ENCODE assay signal across 9 mouse cellular contexts in genomic region chr16:17529981-17530586, GRCm38 (mm10). TPM values are rescaled to one million over a fixed set of nuclear protein-coding genes. Genes with fewer than 3 reads are reported as not detected.
A peak's percentile ranks its signal among the peaks of the same experiment; 100 is the strongest.
DNase-seq lines count a peak whose midpoint lies in the region; ATAC-seq and TF ChIP-seq lines count a peak whose summit lies in the region.
"Had no signal": no experiment of that assay in that cellular context is flagged by ENCODE, and none has a peak within 500 bp of the region (broad histone marks: within the 10 kb centered on the region; RNA-seq: fewer than 3 reads in every experiment).

No protein-coding gene starts in this region.

- H3K27ac ChIP-seq in heart, embryonic 11.5 days (ENCODE audit: low read depth, low read length): peak overlapping the region; percentile 92
- H3K27ac ChIP-seq in bone marrow, adult 2 months (ENCODE audit: control insufficient read depth, insufficient read depth, low read depth, low read length, poor library complexity): peak overlapping the region; percentile 93
- H3K27ac ChIP-seq in hindbrain, embryonic 11.5 days (ENCODE audit: low read depth, low read length): peak overlapping the region; percentile 90
- H3K27ac ChIP-seq in liver, embryonic 14.5 days: peak overlapping the region; percentile 88
- H3K27ac ChIP-seq in stomach, postnatal 0 days (replicated peaks): peak overlapping the region; percentile 99

- no peak for TF ChIP-seq EP300 in liver, embryonic 14.5 days (IDR thresholded peaks at IDR 0.05; ENCODE audit: low read depth)
- no peak for TF ChIP-seq EP300 in stomach, postnatal 0 days (optimal IDR thresholded peaks at IDR 0.05)

- H3K27me3 ChIP-seq in heart, embryonic 11.5 days (ENCODE audit: control insufficient read depth, insufficient read depth, low read length): no peaks in the 10 kb centered on the region
- no peaks in the 10 kb centered on the region for H3K27me3 ChIP-seq in hindbrain, embryonic 11.5 days (ENCODE audit: control insufficient read depth, insufficient read depth, low read length)
- no peaks in the 10 kb centered on the region for H3K27me3 ChIP-seq in liver, embryonic 14.5 days (ENCODE audit: control insufficient read depth, insufficient read depth, low read length)
- H3K27me3 ChIP-seq in stomach, postnatal 0 days (ENCODE audit: control insufficient read depth, insufficient read depth, low read length): no peaks in the 10 kb centered on the region
- H3K27me3 ChIP-seq: Patski had no signal

- no peak for TF ChIP-seq POLR2A in bone marrow, adult 2 months (IDR thresholded peaks at IDR 0.05; ENCODE audit: borderline replicate concordance, control insufficient read depth, low read depth, low read length)

- intact Hi-C loops in heart, postnatal 10 days (cut with DNase I): loop anchor here (2.0 to 5.0 kb wide), 3 partner anchors 21 to 125 kb away; partner anchors contain the start of genes Crkl, Lztr1 and Snap29

- H3K36me3 ChIP-seq in heart, embryonic 11.5 days (ENCODE audit: control insufficient read depth, insufficient read depth, low read length): peaks cover 23% of the 10 kb centered on the region
- peaks cover 10% of the 10 kb centered on the region; the same call in 1 of the 2 replicates for H3K36me3 ChIP-seq in hindbrain, embryonic 11.5 days (ENCODE audit: control insufficient read depth, insufficient read depth, low read length)
- peaks cover 22% of the 10 kb centered on the region for H3K36me3 ChIP-seq in liver, embryonic 14.5 days (replicated peaks; ENCODE audit: control insufficient read depth, insufficient read depth, low read depth)
- H3K36me3 ChIP-seq in stomach, postnatal 0 days (ENCODE audit: control insufficient read depth, insufficient read depth, low read length): peaks cover 18% of the 10 kb centered on the region

- H3K4me3 ChIP-seq in heart, embryonic 11.5 days (ENCODE audit: low read depth, low read length): peak overlapping the region; percentile 64
- H3K4me3 ChIP-seq in bone marrow, adult 2 months (replicated peaks; ENCODE audit: control insufficient read depth, low read depth, low read length): peak overlapping the region; percentile 96
- peak overlapping the region; percentile 48 for H3K4me3 ChIP-seq in hindbrain, embryonic 11.5 days (ENCODE audit: low read depth, low read length)
- peak overlapping the region; percentile 80 to 86 for H3K4me3 ChIP-seq in liver, embryonic 14.5 days (ENCODE audit: insufficient read depth in 1 of 2, low read depth in 2 of 2, low read length in 2 of 2)
- peak overlapping the region; percentile 66 for H3K4me3 ChIP-seq in stomach, postnatal 0 days (ENCODE audit: low read depth, low read length)

- no peak for DNase-seq in heart, postnatal 10 days
- DNase-seq in hindbrain, embryonic 11.5 days (ENCODE audit: low spot score): peak; percentile 8
- no peak for DNase-seq in liver, embryonic 14.5 days (ENCODE audit: low read depth in 3 of 3, low spot score in 3 of 3)
- peak; percentile 32 for DNase-seq in stomach, postnatal 0 days (ENCODE audit: low spot score)
- no peak for DNase-seq in left cerebral cortex, adult 11 months (ENCODE audit: low spot score)
- no peak for DNase-seq in ovary, postnatal 36 days (ENCODE audit: low spot score)

- peak overlapping the region; percentile 83 for H3K9ac ChIP-seq in heart, embryonic 11.5 days (ENCODE audit: low read depth, low read length)
- peak overlapping the region; percentile 68 for H3K9ac ChIP-seq in hindbrain, embryonic 11.5 days (ENCODE audit: low read depth, low read length)
- peak overlapping the region; percentile 92 for H3K9ac ChIP-seq in liver, embryonic 14.5 days (replicated peaks)
- peak overlapping the region; percentile 85 for H3K9ac ChIP-seq in stomach, postnatal 0 days (ENCODE audit: low read length)

- no peak for TF ChIP-seq CTCF in bone marrow, adult 2 months (IDR thresholded peaks at IDR 0.05; ENCODE audit: control insufficient read depth, insufficient read depth, low read length)
- no peak for TF ChIP-seq CTCF in liver, embryonic 14.5 days (IDR thresholded peaks at IDR 0.05; ENCODE audit: low read depth)
- TF ChIP-seq CTCF in stomach, postnatal 0 days (IDR thresholded peaks at IDR 0.05; ENCODE audit: low read depth): no peak

- ATAC-seq in heart, embryonic 11.5 days (replicated peaks; ENCODE audit: insufficient number of reproducible peaks, low FRiP score, low TSS enrichment): 0 out of 2 replicates have a peak, but pooled peaks have one; percentile 7
- ATAC-seq in hindbrain, embryonic 11.5 days (ENCODE audit: low FRiP score): peak; percentile 20; the same call in 1 of the 2 replicates
- ATAC-seq in liver, embryonic 14.5 days (ENCODE audit: insufficient read depth): no peak
- no peak for ATAC-seq in stomach, postnatal 0 days (ENCODE audit: low FRiP score, low TSS enrichment)

- H3K9me3 ChIP-seq in heart, embryonic 11.5 days (replicated peaks; ENCODE audit: control insufficient read depth, low read length): no peaks in the 10 kb centered on the region
- no peaks in the 10 kb centered on the region for H3K9me3 ChIP-seq in hindbrain, embryonic 11.5 days (ENCODE audit: control insufficient read depth, low read length)
- H3K9me3 ChIP-seq in liver, embryonic 14.5 days (ENCODE audit: control insufficient read depth, low read length): no peaks in the 10 kb centered on the region
- H3K9me3 ChIP-seq in stomach, postnatal 0 days (ENCODE audit: control insufficient read depth, low read length): no peaks in the 10 kb centered on the region

- peaks cover 16% of the 10 kb centered on the region for H3K4me1 ChIP-seq in heart, embryonic 11.5 days (ENCODE audit: control insufficient read depth, insufficient read depth, low read length)
- peaks cover 2% of the 10 kb centered on the region; the same call in 1 of the 2 replicates for H3K4me1 ChIP-seq in bone marrow, adult 2 months (ENCODE audit: control insufficient read depth, insufficient read depth, low read length)
- H3K4me1 ChIP-seq in hindbrain, embryonic 11.5 days (replicated peaks; ENCODE audit: control insufficient read depth, insufficient read depth, low read length): no peaks in the 10 kb centered on the region; the same call in 1 of the 2 replicates
- H3K4me1 ChIP-seq in liver, embryonic 14.5 days (replicated peaks; ENCODE audit: control insufficient read depth in 2 of 2, insufficient read depth in 2 of 2, low read length in 1 of 2): peaks cover 13 to 14% of the 10 kb centered on the region in 2 experiments
- H3K4me1 ChIP-seq in stomach, postnatal 0 days (replicated peaks; ENCODE audit: control insufficient read depth, insufficient read depth): peaks cover 8% of the 10 kb centered on the region; the same call in 1 of the 2 replicates

- peak overlapping the region; percentile 91 for H3K4me2 ChIP-seq in heart, embryonic 11.5 days
- H3K4me2 ChIP-seq in hindbrain, embryonic 11.5 days (replicated peaks; ENCODE audit: low read depth, low read length): peak overlapping the region; percentile 59
- H3K4me2 ChIP-seq in liver, embryonic 14.5 days (ENCODE audit: low read depth): peak overlapping the region; percentile 99
- peak overlapping the region; percentile 90 for H3K4me2 ChIP-seq in stomach, postnatal 0 days (replicated peaks; ENCODE audit: low read depth)

- 16% methylated on average over 17 of the region's 17 CpGs for WGBS in heart, embryonic 11.5 days (ENCODE audit: insufficient replicate concordance)
- 8% methylated on average over 17 of the region's 17 CpGs for WGBS in bone marrow, adult 2 months
- WGBS in hindbrain, embryonic 11.5 days: 23% methylated on average over 17 of the region's 17 CpGs
- WGBS in liver, embryonic 14.5 days (ENCODE audit: insufficient replicate concordance): 9% methylated on average over 17 of the region's 17 CpGs
- WGBS in stomach, postnatal 0 days: 10% methylated on average over 17 of the region's 17 CpGs

RNA-seq across cellular contexts. Expression of gene Thap7, which starts 0.9 kb away (rescaled TPM):
- polyA plus RNA-seq in heart, embryonic 11.5 days (2014; fragmentation: Nextera tagmentation; extraction: Ambion mirVana): 31.4 and 34.0 TPM in 2 replicates
- total RNA-seq in heart, postnatal 10 days (2021): 10 to 100 TPM; 17.8 to 20.0 TPM
- 13.6 and 31.8 TPM in 2 replicates for polyA plus RNA-seq in bone marrow, adult 2 months (2011; ENCODE audit: insufficient read depth, insufficient read length, low replicate concordance, missing spikeins)
- 47.6 and 49.3 TPM in 2 replicates for polyA plus RNA-seq in hindbrain, embryonic 11.5 days (2014; fragmentation: Nextera tagmentation; extraction: Ambion mirVana)
- polyA plus RNA-seq in liver, embryonic 14.5 days (2012; rRNA removed): 20.4 and 21.8 TPM in 2 replicates
- 19.7 and 24.5 TPM in 2 replicates for polyA plus RNA-seq in liver, embryonic 14.5 days (2014; fragmentation: Nextera tagmentation; extraction: Ambion mirVana)
- 41.0 and 42.4 TPM in 2 replicates for polyA plus RNA-seq in stomach, postnatal 0 days (2015; fragmentation: Nextera tagmentation; extraction: Ambion mirVana)

RNA-seq across cellular contexts. Expression of gene Lztr1, which starts 21.6 kb away (rescaled TPM):
- polyA plus RNA-seq in heart, embryonic 11.5 days (2014; fragmentation: Nextera tagmentation; extraction: Ambion mirVana): 46.6 and 47.4 TPM in 2 replicates
- 10 to 100 TPM; 38.0 to 41.8 TPM for total RNA-seq in heart, postnatal 10 days (2021)
- 22.2 and 40.6 TPM in 2 replicates for polyA plus RNA-seq in bone marrow, adult 2 months (2011; ENCODE audit: insufficient read depth, insufficient read length, low replicate concordance, missing spikeins)
- 85.3 and 85.8 TPM in 2 replicates for polyA plus RNA-seq in hindbrain, embryonic 11.5 days (2014; fragmentation: Nextera tagmentation; extraction: Ambion mirVana)
- 32.0 and 32.5 TPM in 2 replicates for polyA plus RNA-seq in liver, embryonic 14.5 days (2012; rRNA removed)
- polyA plus RNA-seq in liver, embryonic 14.5 days (2014; fragmentation: Nextera tagmentation; extraction: Ambion mirVana): 15.5 and 17.2 TPM in 2 replicates
- 27.3 and 34.4 TPM in 2 replicates for polyA plus RNA-seq in stomach, postnatal 0 days (2015; fragmentation: Nextera tagmentation; extraction: Ambion mirVana)

RNA-seq across cellular contexts. Expression of gene Lrrc74b, which starts 31.0 kb away (rescaled TPM):
- polyA plus RNA-seq in heart, embryonic 11.5 days (2014; fragmentation: Nextera tagmentation; extraction: Ambion mirVana): not detected in 2 replicates
- total RNA-seq in heart, postnatal 10 days (2021): under 1 TPM in 1 of 2 experiments, not detected in 1; 0.30 TPM
- polyA plus RNA-seq in bone marrow, adult 2 months (2011; ENCODE audit: insufficient read depth, insufficient read length, low replicate concordance, missing spikeins): not detected in 2 replicates
- 0.52 and 1.1 TPM in 2 replicates for polyA plus RNA-seq in hindbrain, embryonic 11.5 days (2014; fragmentation: Nextera tagmentation; extraction: Ambion mirVana)
- 0.02 TPM in 1 of 2 replicates, not detected in the other for polyA plus RNA-seq in liver, embryonic 14.5 days (2012; rRNA removed)
- 0.06 TPM in 1 of 2 replicates, not detected in the other for polyA plus RNA-seq in liver, embryonic 14.5 days (2014; fragmentation: Nextera tagmentation; extraction: Ambion mirVana)
- 0.33 TPM in 2 replicates for polyA plus RNA-seq in stomach, postnatal 0 days (2015; fragmentation: Nextera tagmentation; extraction: Ambion mirVana)

RNA-seq across cellular contexts. Expression of gene P2rx6, which starts 31.6 kb away (rescaled TPM):
- polyA plus RNA-seq in heart, embryonic 11.5 days (2014; fragmentation: Nextera tagmentation; extraction: Ambion mirVana): 0.51 and 0.70 TPM in 2 replicates
- under 1 TPM; 0.45 to 0.69 TPM for total RNA-seq in heart, postnatal 10 days (2021)
- polyA plus RNA-seq in bone marrow, adult 2 months (2011; ENCODE audit: insufficient read depth, insufficient read length, low replicate concordance, missing spikeins): 0.41 TPM in 1 of 2 replicates, not detected in the other
- polyA plus RNA-seq in hindbrain, embryonic 11.5 days (2014; fragmentation: Nextera tagmentation; extraction: Ambion mirVana): 0.49 and 0.63 TPM in 2 replicates
- 0.05 and 0.06 TPM in 2 replicates for polyA plus RNA-seq in liver, embryonic 14.5 days (2012; rRNA removed)
- polyA plus RNA-seq in liver, embryonic 14.5 days (2014; fragmentation: Nextera tagmentation; extraction: Ambion mirVana): 0.13 TPM in 1 of 2 replicates, not detected in the other
- 1.5 and 1.7 TPM in 2 replicates for polyA plus RNA-seq in stomach, postnatal 0 days (2015; fragmentation: Nextera tagmentation; extraction: Ambion mirVana)

RNA-seq across cellular contexts. Expression of gene Aifm3, which starts 40.7 kb away (rescaled TPM):
- polyA plus RNA-seq in heart, embryonic 11.5 days (2014; fragmentation: Nextera tagmentation; extraction: Ambion mirVana): 0.54 and 0.68 TPM in 2 replicates
- under 1 TPM; 0.34 to 0.45 TPM for total RNA-seq in heart, postnatal 10 days (2021)
- not detected in 2 replicates for polyA plus RNA-seq in bone marrow, adult 2 months (2011; ENCODE audit: insufficient read depth, insufficient read length, low replicate concordance, missing spikeins)
- polyA plus RNA-seq in hindbrain, embryonic 11.5 days (2014; fragmentation: Nextera tagmentation; extraction: Ambion mirVana): 2.5 and 2.6 TPM in 2 replicates
- 0.67 and 1.3 TPM in 2 replicates for polyA plus RNA-seq in liver, embryonic 14.5 days (2012; rRNA removed)
- polyA plus RNA-seq in liver, embryonic 14.5 days (2014; fragmentation: Nextera tagmentation; extraction: Ambion mirVana): 0.53 and 0.99 TPM in 2 replicates
- polyA plus RNA-seq in stomach, postnatal 0 days (2015; fragmentation: Nextera tagmentation; extraction: Ambion mirVana): 0.51 and 0.61 TPM in 2 replicates

Comparison
In these comparisons a context has a peak if more than half of its experiments do, and no peak if none do; other contexts are left out.
1. ATAC-seq: peak in heart, embryonic 11.5 days (single experiment) and hindbrain, embryonic 11.5 days (single experiment); none in liver, embryonic 14.5 days (single experiment) and stomach, postnatal 0 days (single experiment).
2. DNase-seq: peak in hindbrain, embryonic 11.5 days (single experiment) and stomach, postnatal 0 days (single experiment); none in heart, postnatal 10 days (0 of 2), liver, embryonic 14.5 days (0 of 3), left cerebral cortex, adult 11 months (single experiment) and ovary, postnatal 36 days (single experiment).
3. Peak in every context shown above with its lines, with median percentiles within 50 percentile points of each other: H3K27ac ChIP-seq, H3K4me2 ChIP-seq, H3K4me3 ChIP-seq and H3K9ac ChIP-seq.